Mouse (Mus musculus): ENCODE data around the gene Cd274. TPM values are rescaled to one million over a fixed set of nuclear protein-coding genes. Genes with fewer than 3 reads are reported as not detected.

Cd274 gene
- polyA plus RNA-seq, 1 experiment, result 3.7 TPM

GRCm38 (mm10) chr19:29379839-29380603 is 12.8 kb downstream of the Cd274 start:
- no peak for TF ChIP-seq POLR2A (IDR thresholded peaks at IDR 0.05; ENCODE audit: low read depth, low read length)
- no peak for TF ChIP-seq CTCF (IDR thresholded peaks at IDR 0.05; ENCODE audit: extremely low read depth, insufficient read length, insufficient replicate concordance, low read depth, low read length)
- Histone ChIP-seq H3K4me3 (ENCODE audit: low read depth, low read length) (no peak overlapping the region), H3K27me3 (ENCODE audit: control insufficient read depth, insufficient read depth, low read length) (no peaks in the 10 kb centered on the region), H3K27ac (ENCODE audit: insufficient read depth, low read depth, low read length) (no peak overlapping the region), H3K4me1 (ENCODE audit: control insufficient read depth, insufficient read depth, insufficient read length, low read length) (no peaks in the 10 kb centered on the region; the same call in 1 of the 2 replicates), H3K36me3 (ENCODE audit: control insufficient read depth, insufficient read depth, low read length) (peaks cover 3% of the 10 kb centered on the region)
- WGBS, result 81% methylated on average over 14 of the region's 14 CpGs

DNA sequence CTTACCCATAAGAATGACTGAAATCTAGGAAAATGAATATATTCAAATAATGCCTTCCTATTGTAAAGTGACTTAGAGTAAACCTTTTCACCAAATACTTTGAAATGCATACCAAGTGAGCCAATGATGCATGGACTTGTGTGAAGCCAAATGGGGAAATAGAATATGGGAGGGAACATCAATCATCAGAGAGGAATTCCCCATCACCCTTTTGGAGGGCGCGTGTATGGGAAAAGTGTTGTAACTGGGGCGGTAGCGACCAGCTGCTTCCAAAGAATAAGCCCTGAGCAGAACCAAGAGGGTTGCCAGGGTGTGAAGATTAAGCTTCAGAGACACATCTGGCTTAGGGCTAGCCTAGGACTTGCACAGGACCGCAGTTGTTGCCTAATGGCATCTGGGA is 16.1 kb downstream of the Cd274 start:
- no peaks in the 10 kb centered on the region; the same call in 1 of the 2 replicates for H3K4me1 ChIP-seq (ENCODE audit: control insufficient read depth, insufficient read depth, insufficient read length, low read length)
- no peak overlapping the region for H3K4me3 ChIP-seq (ENCODE audit: low read depth, low read length)
- H3K27ac ChIP-seq (ENCODE audit: insufficient read depth, low read depth, low read length), result no peak overlapping the region
- H3K27me3 ChIP-seq (ENCODE audit: control insufficient read depth, insufficient read depth, low read length), result no peaks in the 10 kb centered on the region
- WGBS, result 84% methylated on average over 5 of the region's 5 CpGs
- TF ChIP-seq POLR2A (IDR thresholded peaks at IDR 0.05; ENCODE audit: low read depth, low read length), result no peak
- TF ChIP-seq CTCF (IDR thresholded peaks at IDR 0.05; ENCODE audit: extremely low read depth, insufficient read length, insufficient replicate concordance, low read depth, low read length), result no peak
- peaks cover 5% of the 10 kb centered on the region; the same call in 1 of the 2 replicates for H3K36me3 ChIP-seq (ENCODE audit: control insufficient read depth, insufficient read depth, low read length)

- no peaks in the 10 kb centered on the region; the same call in 1 of the 2 replicates for H3K4me1 ChIP-seq (ENCODE audit: control insufficient read depth, insufficient read depth, insufficient read length, low read length)
- WGBS, result 84% methylated on average over 9 of the region's 9 CpGs
- H3K36me3 ChIP-seq (ENCODE audit: control insufficient read depth, insufficient read depth, low read length), result peaks cover 5% of the 10 kb centered on the region; the same call in 1 of the 2 replicates
- H3K27me3 ChIP-seq (ENCODE audit: control insufficient read depth, insufficient read depth, low read length), result no peaks in the 10 kb centered on the region
- no peak overlapping the region for H3K4me3 ChIP-seq (ENCODE audit: low read depth, low read length)
- no peak for TF ChIP-seq CTCF (IDR thresholded peaks at IDR 0.05; ENCODE audit: extremely low read depth, insufficient read length, insufficient replicate concordance, low read depth, low read length)
- TF ChIP-seq POLR2A (IDR thresholded peaks at IDR 0.05; ENCODE audit: low read depth, low read length), result no peak
- H3K27ac ChIP-seq (ENCODE audit: insufficient read depth, low read depth, low read length), result no peak overlapping the region
Observed at GRCm38 (mm10) chr19:29384412-29384811, 17.2 kb downstream of the Cd274 start.

- peaks cover 5% of the 10 kb centered on the region; the same call in 1 of the 2 replicates for H3K36me3 ChIP-seq (ENCODE audit: control insufficient read depth, insufficient read depth, low read length)
- H3K4me3 ChIP-seq (ENCODE audit: low read depth, low read length), result no peak overlapping the region
- H3K27me3 ChIP-seq (ENCODE audit: control insufficient read depth, insufficient read depth, low read length), result no peaks in the 10 kb centered on the region
- H3K27ac ChIP-seq (ENCODE audit: insufficient read depth, low read depth, low read length), result no peak overlapping the region
- TF ChIP-seq POLR2A (IDR thresholded peaks at IDR 0.05; ENCODE audit: low read depth, low read length) (no peak), CTCF (IDR thresholded peaks at IDR 0.05; ENCODE audit: extremely low read depth, insufficient read length, insufficient replicate concordance, low read depth, low read length) (no peak)
- no peaks in the 10 kb centered on the region; the same call in 1 of the 2 replicates for H3K4me1 ChIP-seq (ENCODE audit: control insufficient read depth, insufficient read depth, insufficient read length, low read length)
- 76% methylated on average over 6 of the region's 6 CpGs for WGBS
Observed at GRCm38 (mm10) chr19:29384994-29385393, 17.7 kb downstream of the Cd274 start.

GRCm38 (mm10) chr19:29385822-29386221 is 18.6 kb downstream of the Cd274 start:
- WGBS, result 92% methylated on average over 4 of the region's 4 CpGs
- no peaks in the 10 kb centered on the region for H3K27me3 ChIP-seq (ENCODE audit: control insufficient read depth, insufficient read depth, low read length)
- TF ChIP-seq POLR2A (IDR thresholded peaks at IDR 0.05; ENCODE audit: low read depth, low read length) (no peak), CTCF (IDR thresholded peaks at IDR 0.05; ENCODE audit: extremely low read depth, insufficient read length, insufficient replicate concordance, low read depth, low read length) (no peak)

GRCm38 (mm10) chr19:29388818-29389217 is 21.6 kb downstream of the Cd274 start:
- TF ChIP-seq CTCF (IDR thresholded peaks at IDR 0.05; ENCODE audit: extremely low read depth, insufficient read length, insufficient replicate concordance, low read depth, low read length) (no peak), POLR2A (IDR thresholded peaks at IDR 0.05; ENCODE audit: low read depth, low read length) (no peak)
- H3K36me3 ChIP-seq (ENCODE audit: control insufficient read depth, insufficient read depth, low read length), result peaks cover 3% of the 10 kb centered on the region; the same call in 1 of the 2 replicates
- no peaks in the 10 kb centered on the region; the same call in 1 of the 2 replicates for H3K4me1 ChIP-seq (ENCODE audit: control insufficient read depth, insufficient read depth, insufficient read length, low read length)
- H3K27me3 ChIP-seq (ENCODE audit: control insufficient read depth, insufficient read depth, low read length), result no peaks in the 10 kb centered on the region
- no peak overlapping the region for H3K4me3 ChIP-seq (ENCODE audit: low read depth, low read length)
- 100% methylated on average over 1 of the region's 1 CpGs for WGBS
- H3K27ac ChIP-seq (ENCODE audit: insufficient read depth, low read depth, low read length), result no peak overlapping the region

More at GRCm38 (mm10) chr19:29385822-29386221, 18.6 kb downstream of the Cd274 start:
- H3K36me3 ChIP-seq (ENCODE audit: control insufficient read depth, insufficient read depth, low read length), result peaks cover 5% of the 10 kb centered on the region; the same call in 1 of the 2 replicates
- H3K4me1 ChIP-seq (ENCODE audit: control insufficient read depth, insufficient read depth, insufficient read length, low read length), result no peaks in the 10 kb centered on the region; the same call in 1 of the 2 replicates
- H3K4me3 ChIP-seq (ENCODE audit: low read depth, low read length), result no peak overlapping the region
- H3K27ac ChIP-seq (ENCODE audit: insufficient read depth, low read depth, low read length), result no peak overlapping the region

- Histone ChIP-seq H3K4me1 (ENCODE audit: control insufficient read depth, insufficient read depth, insufficient read length, low read length) (no peaks in the 10 kb centered on the region), H3K4me3 (ENCODE audit: low read depth, low read length) (no peak overlapping the region), H3K36me3 (ENCODE audit: control insufficient read depth, insufficient read depth, low read length) (peaks cover 3% of the 10 kb centered on the region; the same call in 1 of the 2 replicates), H3K27me3 (ENCODE audit: control insufficient read depth, insufficient read depth, low read length) (no peaks in the 10 kb centered on the region), H3K27ac (ENCODE audit: insufficient read depth, low read depth, low read length) (no peak overlapping the region)
- no peak for TF ChIP-seq CTCF (IDR thresholded peaks at IDR 0.05; ENCODE audit: extremely low read depth, insufficient read length, insufficient replicate concordance, low read depth, low read length)
- TF ChIP-seq POLR2A (IDR thresholded peaks at IDR 0.05; ENCODE audit: low read depth, low read length), result no peak
- WGBS, result 48% methylated on average over 5 of the region's 5 CpGs
Observed at GRCm38 (mm10) chr19:29390483-29390882, 23.2 kb downstream of the Cd274 start.
